Comparison of ENCODE assay signal across 8 mouse cellular contexts in the genomic region with DNA sequence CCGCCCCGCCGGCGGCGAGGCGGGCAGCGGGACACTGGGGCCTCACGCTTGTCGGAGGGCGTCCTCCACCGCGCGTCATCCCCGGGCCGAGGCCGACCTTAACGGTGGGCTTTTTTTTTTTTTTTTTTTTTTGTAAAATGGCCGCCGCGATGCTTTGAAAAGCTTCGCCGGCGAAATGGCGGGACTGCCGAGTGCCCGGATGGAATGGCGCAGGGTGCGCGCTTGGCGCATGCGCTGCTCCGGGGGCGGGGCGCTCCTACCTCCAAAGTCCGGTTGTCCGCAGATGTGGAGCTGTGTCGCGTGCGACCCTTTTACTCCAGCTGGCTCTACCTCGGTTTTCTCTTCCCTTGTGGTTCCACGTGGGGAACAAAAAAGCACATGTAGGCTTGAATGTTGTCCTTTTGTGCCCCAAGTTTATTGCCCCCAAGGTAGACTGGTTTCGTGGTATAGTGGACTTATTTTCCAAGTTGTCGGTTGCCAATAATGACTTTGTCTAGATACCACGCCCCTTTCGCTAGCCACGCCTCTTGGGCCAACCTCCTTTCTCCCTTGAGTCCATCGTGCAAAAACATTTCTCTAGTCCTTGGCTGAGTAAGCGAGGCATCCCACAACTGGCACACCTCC. TPM values are rescaled to one million over a fixed set of nuclear protein-coding genes. Genes with fewer than 3 reads are reported as not detected.
DNase-seq lines count a peak whose midpoint lies in the region; ATAC-seq and TF ChIP-seq lines count a peak whose summit lies in the region.

No protein-coding gene starts in this region.

- H3K4me2 ChIP-seq in forebrain, postnatal 0 days (ENCODE audit: low read depth): peak overlapping the region; percentile 57
- H3K4me2 ChIP-seq in hindbrain, embryonic 11.5 days (replicated peaks; ENCODE audit: low read depth, low read length): peak overlapping the region; percentile 57

- peaks cover 27% of the 10 kb centered on the region for H3K36me3 ChIP-seq in forebrain, postnatal 0 days (ENCODE audit: insufficient read depth)
- peaks cover 17% of the 10 kb centered on the region for H3K36me3 ChIP-seq in hindbrain, embryonic 11.5 days (ENCODE audit: control insufficient read depth, insufficient read depth, low read length)
- peaks cover 17% of the 10 kb centered on the region; the same call in 1 of the 2 replicates for H3K36me3 ChIP-seq in macrophage (ENCODE audit: inconsistent target)

- WGBS in cerebellum, adult 2 months: under 1% methylated on average over 48 of the region's 48 CpGs
- WGBS in forebrain, postnatal 0 days: under 1% methylated on average over 48 of the region's 48 CpGs
- WGBS in hindbrain, embryonic 11.5 days: 0% methylated on average over 41 of the region's 48 CpGs
- under 1% methylated on average over 48 of the region's 48 CpGs for WGBS in macrophage (ENCODE audit: missing documents)

- no peak for TF ChIP-seq CTCF in cerebellum, adult 2 months (IDR thresholded peaks at IDR 0.05; ENCODE audit: borderline replicate concordance, insufficient read depth, low read depth, low read length)
- no peak for TF ChIP-seq CTCF in forebrain, postnatal 0 days (IDR thresholded peaks at IDR 0.05; ENCODE audit: low read depth)

- peaks cover 19% of the 10 kb centered on the region for H3K4me1 ChIP-seq in cerebellum, adult 2 months (ENCODE audit: control insufficient read depth, insufficient read depth, low read length)
- peaks cover 26% of the 10 kb centered on the region for H3K4me1 ChIP-seq in forebrain, postnatal 0 days (ENCODE audit: insufficient read depth)
- peaks cover 17% of the 10 kb centered on the region for H3K4me1 ChIP-seq in hindbrain, embryonic 11.5 days (replicated peaks; ENCODE audit: control insufficient read depth, insufficient read depth, low read length)

- peak; percentile 32 for ATAC-seq in forebrain, postnatal 0 days
- ATAC-seq in hindbrain, embryonic 11.5 days (ENCODE audit: low FRiP score): peak; percentile 61

- H3K4me3 ChIP-seq in cerebellum, adult 2 months (replicated peaks; ENCODE audit: insufficient read depth, low read depth, low read length): peak overlapping the region; percentile 97
- H3K4me3 ChIP-seq in forebrain, postnatal 0 days (ENCODE audit: low read depth, low read length): peak overlapping the region; percentile 99
- H3K4me3 ChIP-seq in hindbrain, embryonic 11.5 days (ENCODE audit: low read depth, low read length): peak overlapping the region; percentile 95
- H3K4me3 ChIP-seq in macrophage (ENCODE audit: inconsistent target): peak overlapping the region; percentile 49

- H3K9ac ChIP-seq in forebrain, postnatal 0 days: peak overlapping the region; percentile 100
- peak overlapping the region; percentile 99 for H3K9ac ChIP-seq in hindbrain, embryonic 11.5 days (ENCODE audit: low read depth, low read length)

- peaks cover 27% of the 10 kb centered on the region for H3K79me2 ChIP-seq in macrophage (ENCODE audit: inconsistent target)

- TF ChIP-seq POLR2A in cerebellum, adult 2 months (IDR thresholded peaks at IDR 0.05; ENCODE audit: borderline replicate concordance, insufficient read depth, low read length): no peak

- H3K27me3 ChIP-seq in cerebellum, adult 2 months (ENCODE audit: control insufficient read depth, insufficient read depth, low read length): no peaks in the 10 kb centered on the region
- H3K27me3 ChIP-seq in forebrain, postnatal 0 days (ENCODE audit: insufficient read depth, low read length): no peaks in the 10 kb centered on the region
- H3K27me3 ChIP-seq in hindbrain, embryonic 11.5 days (ENCODE audit: control insufficient read depth, insufficient read depth, low read length): 0 out of 2 replicates have a peak, but pooled peaks cover 2% of the 10 kb centered on the region

- no peaks in the 10 kb centered on the region for H3K9me3 ChIP-seq in forebrain, postnatal 0 days (ENCODE audit: low read length)
- H3K9me3 ChIP-seq in hindbrain, embryonic 11.5 days (ENCODE audit: control insufficient read depth, low read length): no peaks in the 10 kb centered on the region

- DNase-seq in Muller cell, postnatal 12 days (ENCODE audit: inconsistent ontology term): peak; percentile 95
- peak; percentile 93 to 96 for DNase-seq in cerebellum, adult 2 months
- peak; percentile 94 for DNase-seq in forebrain, postnatal 0 days
- peak; percentile 96 for DNase-seq in hindbrain, embryonic 11.5 days (ENCODE audit: low spot score)
- peak; percentile 91 to 92 for DNase-seq in layer of hippocampus, postnatal 36 days
- DNase-seq in retina, postnatal 7 days (ENCODE audit: low read depth, low spot score): peak; percentile 84
- peak; percentile 90 for DNase-seq in urinary bladder, adult 2 months (ENCODE audit: low spot score)

- H3K27ac ChIP-seq in cerebellum, adult 2 months (ENCODE audit: insufficient read depth, low read length): peak overlapping the region; percentile 95
- peak overlapping the region; percentile 100 for H3K27ac ChIP-seq in forebrain, postnatal 0 days (ENCODE audit: low read depth, low read length)
- H3K27ac ChIP-seq in hindbrain, embryonic 11.5 days (ENCODE audit: low read depth, low read length): peak overlapping the region; percentile 97
- H3K27ac ChIP-seq in macrophage: peak overlapping the region; percentile 27

RNA-seq across cellular contexts. Expression of a gene that starts 2.4 kb away (rescaled TPM):
- polyA plus RNA-seq in cerebellum, adult 2 months (2012; rRNA removed): 240 and 261 TPM in 2 replicates
- 345 and 424 TPM in 2 replicates for total RNA-seq in forebrain, postnatal 0 days (2014; rRNA removed)
- 834 and 838 TPM in 2 replicates for polyA plus RNA-seq in forebrain, postnatal 0 days (2015; fragmentation: Nextera tagmentation; extraction: Ambion mirVana)
- polyA plus RNA-seq in hindbrain, embryonic 11.5 days (2014; fragmentation: Nextera tagmentation; extraction: Ambion mirVana): 83.4 and 90.4 TPM in 2 replicates
- total RNA-seq in layer of hippocampus, postnatal 36 days (2021): 10 to 100 TPM; 58.5 to 63.4 TPM
- total RNA-seq in macrophage (2018; cell fraction: chromatin; rRNA removed): 100 to 1,000 TPM in 11 of 26 experiments, 10 to 100 TPM in 15; 17.6 to 198 (median 86.7) TPM
- total RNA-seq in macrophage (2018; cell fraction: cytosol; rRNA removed): 10 to 100 TPM; 10.1 to 24.5 (median 16.7) TPM
- 10 to 100 TPM; 11.8 to 97.1 (median 35.2) TPM for total RNA-seq in macrophage (2018; cell fraction: nucleus; rRNA removed)
- 17.6 to 31.0 TPM (median 19.0 TPM) in 3 replicates for polyA plus RNA-seq in macrophage (2018)
- polyA plus RNA-seq in urinary bladder, adult 2 months (2012; rRNA removed): 249 and 276 TPM in 2 replicates

RNA-seq across cellular contexts. Expression of a gene that starts 4.6 kb away (rescaled TPM):
- polyA plus RNA-seq in cerebellum, adult 2 months (2012; rRNA removed): 16.4 and 18.0 TPM in 2 replicates
- 4.2 and 5.0 TPM in 2 replicates for total RNA-seq in forebrain, postnatal 0 days (2014; rRNA removed)
- 5.0 and 6.0 TPM in 2 replicates for polyA plus RNA-seq in forebrain, postnatal 0 days (2015; fragmentation: Nextera tagmentation; extraction: Ambion mirVana)
- polyA plus RNA-seq in hindbrain, embryonic 11.5 days (2014; fragmentation: Nextera tagmentation; extraction: Ambion mirVana): 7.6 and 9.4 TPM in 2 replicates
- total RNA-seq in layer of hippocampus, postnatal 36 days (2021): 1 to 10 TPM; 6.4 to 6.9 TPM
- 1 to 10 TPM in 18 of 26 experiments, not detected in 8; 1.4 to 4.6 (median 2.1) TPM for total RNA-seq in macrophage (2018; cell fraction: chromatin; rRNA removed)
- 10 to 100 TPM; 11.6 to 18.9 (median 13.6) TPM for total RNA-seq in macrophage (2018; cell fraction: cytosol; rRNA removed)
- total RNA-seq in macrophage (2018; cell fraction: nucleus; rRNA removed): 1 to 10 TPM in 25 of 26 experiments, not detected in 1; 2.4 to 8.5 (median 4.7) TPM
- 4.4 to 19.3 TPM (median 13.3 TPM) in 3 replicates for polyA plus RNA-seq in macrophage (2018)
- polyA plus RNA-seq in urinary bladder, adult 2 months (2012; rRNA removed): 18.4 and 21.5 TPM in 2 replicates

RNA-seq across cellular contexts. Expression of a gene that starts 11.1 kb away (rescaled TPM):
- polyA plus RNA-seq in cerebellum, adult 2 months (2012; rRNA removed): 10.2 and 10.7 TPM in 2 replicates
- 29.0 and 30.9 TPM in 2 replicates for total RNA-seq in forebrain, postnatal 0 days (2014; rRNA removed)
- 30.6 and 31.3 TPM in 2 replicates for polyA plus RNA-seq in forebrain, postnatal 0 days (2015; fragmentation: Nextera tagmentation; extraction: Ambion mirVana)
- 24.8 and 34.2 TPM in 2 replicates for polyA plus RNA-seq in hindbrain, embryonic 11.5 days (2014; fragmentation: Nextera tagmentation; extraction: Ambion mirVana)
- total RNA-seq in layer of hippocampus, postnatal 36 days (2021): 1 to 10 TPM; 9.0 to 9.6 TPM
- total RNA-seq in macrophage (2018; cell fraction: chromatin; rRNA removed): 1 to 10 TPM in 3 of 26 experiments, under 1 TPM in 12, not detected in 11; 0.30 to 1.9 (median 0.43) TPM
- total RNA-seq in macrophage (2018; cell fraction: cytosol; rRNA removed): 1 to 10 TPM in 3 of 26 experiments, under 1 TPM in 23; 0.09 to 1.6 (median 0.25) TPM
- total RNA-seq in macrophage (2018; cell fraction: nucleus; rRNA removed): 1 to 10 TPM in 5 of 26 experiments, under 1 TPM in 15, not detected in 6; 0.20 to 1.7 (median 0.57) TPM
- polyA plus RNA-seq in macrophage (2018): 0.11 to 0.29 TPM (median 0.26 TPM) in 3 replicates
- polyA plus RNA-seq in urinary bladder, adult 2 months (2012; rRNA removed): 3.0 and 3.3 TPM in 2 replicates

RNA-seq across cellular contexts. Expression of a gene that starts 20.1 kb away (rescaled TPM):
- 26.1 and 26.5 TPM in 2 replicates for polyA plus RNA-seq in cerebellum, adult 2 months (2012; rRNA removed)
- 91.5 and 120 TPM in 2 replicates for total RNA-seq in forebrain, postnatal 0 days (2014; rRNA removed)
- polyA plus RNA-seq in forebrain, postnatal 0 days (2015; fragmentation: Nextera tagmentation; extraction: Ambion mirVana): 19.3 and 21.3 TPM in 2 replicates
- polyA plus RNA-seq in hindbrain, embryonic 11.5 days (2014; fragmentation: Nextera tagmentation; extraction: Ambion mirVana): 66.7 and 67.1 TPM in 2 replicates
- 10 to 100 TPM; 58.9 to 62.6 TPM for total RNA-seq in layer of hippocampus, postnatal 36 days (2021)
- total RNA-seq in macrophage (2018; cell fraction: chromatin; rRNA removed): 100 to 1,000 TPM in 2 of 26 experiments, 10 to 100 TPM in 24; 13.9 to 126 (median 56.5) TPM
- total RNA-seq in macrophage (2018; cell fraction: cytosol; rRNA removed): 10 to 100 TPM; 20.5 to 44.1 (median 32.8) TPM
- total RNA-seq in macrophage (2018; cell fraction: nucleus; rRNA removed): 100 to 1,000 TPM in 2 of 26 experiments, 10 to 100 TPM in 24; 20.4 to 111 (median 44.0) TPM
- 16.3 to 36.3 TPM (median 20.3 TPM) in 3 replicates for polyA plus RNA-seq in macrophage (2018)
- 21.2 and 30.5 TPM in 2 replicates for polyA plus RNA-seq in urinary bladder, adult 2 months (2012; rRNA removed)

RNA-seq across cellular contexts. Expression of a gene that starts 27.5 kb away (rescaled TPM):
- 147 and 151 TPM in 2 replicates for polyA plus RNA-seq in cerebellum, adult 2 months (2012; rRNA removed)
- total RNA-seq in forebrain, postnatal 0 days (2014; rRNA removed): 114 and 151 TPM in 2 replicates
- 57.5 and 68.2 TPM in 2 replicates for polyA plus RNA-seq in forebrain, postnatal 0 days (2015; fragmentation: Nextera tagmentation; extraction: Ambion mirVana)
- 15.1 and 16.7 TPM in 2 replicates for polyA plus RNA-seq in hindbrain, embryonic 11.5 days (2014; fragmentation: Nextera tagmentation; extraction: Ambion mirVana)
- 100 to 1,000 TPM; 336 to 379 TPM for total RNA-seq in layer of hippocampus, postnatal 36 days (2021)
- 10 to 100 TPM in 3 of 26 experiments, 1 to 10 TPM in 22, under 1 TPM in 1; 0.58 to 13.3 (median 5.5) TPM for total RNA-seq in macrophage (2018; cell fraction: chromatin; rRNA removed)
- total RNA-seq in macrophage (2018; cell fraction: cytosol; rRNA removed): 1 to 10 TPM in 22 of 26 experiments, under 1 TPM in 4; 0.79 to 3.8 (median 1.7) TPM
- total RNA-seq in macrophage (2018; cell fraction: nucleus; rRNA removed): 10 to 100 TPM in 3 of 26 experiments, 1 to 10 TPM in 23; 2.2 to 12.1 (median 4.5) TPM
- 1.9 to 3.0 TPM (median 2.4 TPM) in 3 replicates for polyA plus RNA-seq in macrophage (2018)
- 9.2 and 12.2 TPM in 2 replicates for polyA plus RNA-seq in urinary bladder, adult 2 months (2012; rRNA removed)

Comparison
In these comparisons a context has a peak if more than half of its experiments do, and no peak if none do; other contexts are left out.
1. Peak in every context shown above with its lines: DNase-seq, ATAC-seq, H3K4me3 ChIP-seq and H3K27ac ChIP-seq.
2. H3K27ac ChIP-seq: peak in every context shown above with its lines; median percentile 100 in forebrain, postnatal 0 days; 97 in hindbrain, embryonic 11.5 days; 95 in cerebellum, adult 2 months; 27 in macrophage.
3. H3K4me3 ChIP-seq: peak in every context shown above with its lines; median percentile 99 in forebrain, postnatal 0 days; 97 in cerebellum, adult 2 months; 95 in hindbrain, embryonic 11.5 days; 49 in macrophage.